Mouse (Mus musculus) megakaryocyte, embryonic 14.5 days (primary cell): ENCODE results near the gene Olfr433.
"Not testable (repeated sequence)": the region's sequence is repeated elsewhere in the genome, so short reads cannot be mapped to it uniquely, and the experiment has no call there.

Experiments used
- FLI1 ChIP-seq: IDR thresholded peaks from 2 replicates; pipeline ENCODE4 v1.6.1; 2012; ENCODE audit warnings: low read length, inconsistent platforms, mixed read lengths
- GATA1 ChIP-seq: IDR thresholded peaks from 3 replicates; pipeline ENCODE4 v1.6.1; 2012; ENCODE audit warnings: mixed read lengths, low read length, inconsistent platforms, borderline replicate concordance

GRCm38 (mm10) chr1:174049357-174049756 is 8.9 kb downstream of the Olfr433 start:
- TF ChIP-seq GATA1, FLI1: not testable (repeated sequence)
